Mouse (Mus musculus) neural tube, embryonic 11.5 days (tissue): ENCODE measurements around the gene Mapkapk2. TPM values are rescaled to one million over a fixed set of nuclear protein-coding genes. Genes with fewer than 3 reads are reported as not detected.

Source experiments
- ATAC-seq: fragments of 200-750 bp; cut with Nextera tagmentation; 2 replicates; pipeline ENCODE4 v1.8.0; 2017; ENCODE audit warnings: moderate number of reproducible peaks, mild to moderate bottlenecking, moderate TSS enrichment, moderate library complexity; ENCODE audit not compliant: insufficient read depth, low FRiP score, low TSS enrichment
- DNase-seq: peaks from one replicate; pipeline ENCODE4 v3.0.0-alpha.2; 2015; ENCODE audit warnings: low spot score
- H3K27ac ChIP-seq: fragments of 300-500 bp; sonication (generic); 2 replicates; pipeline ENCODE4 v1.5.1; 2014; ENCODE audit warnings: low read depth, mild to moderate bottlenecking, low read length
- H3K27me3 ChIP-seq: fragments of 300-500 bp; sonication (generic); 2 replicates; pipeline ENCODE4 v1.6.1; 2014; ENCODE audit warnings: mild to moderate bottlenecking, low read length, mixed read lengths; ENCODE audit not compliant: control insufficient read depth, insufficient read depth
- H3K36me3 ChIP-seq: fragments of 300-500 bp; sonication (generic); 2 replicates; pipeline ENCODE4 v1.6.1; 2014; ENCODE audit warnings: mild to moderate bottlenecking, low read length, moderate library complexity, mixed read lengths; ENCODE audit not compliant: control insufficient read depth, insufficient read depth
- H3K4me1 ChIP-seq: fragments of 300-500 bp; sonication (generic); 2 replicates; pipeline ENCODE4 v1.6.1; 2014; ENCODE audit warnings: low read length, mixed read lengths; ENCODE audit not compliant: control insufficient read depth, insufficient read depth
- H3K4me2 ChIP-seq: fragments of 300-500 bp; sonication (generic); 2 replicates; pipeline ENCODE4 v1.6.1; 2014; ENCODE audit warnings: low read depth, mild to moderate bottlenecking, moderate library complexity
- H3K4me3 ChIP-seq: fragments of 300-500 bp; sonication (generic); 2 replicates; pipeline ENCODE4 v1.5.1; 2014; ENCODE audit warnings: low read depth, low read length
- H3K9ac ChIP-seq: fragments of 300-500 bp; sonication (generic); 2 replicates; pipeline ENCODE4 v1.6.1; 2014; ENCODE audit warnings: mild to moderate bottlenecking, low read length
- H3K9me3 ChIP-seq: fragments of 300-500 bp; sonication (generic); 2 replicates; pipeline ENCODE4 v1.6.1; 2016; ENCODE audit warnings: low read length; ENCODE audit not compliant: control insufficient read depth
- WGBS: fragments of 180-500 bp; shearing (Covaris S2); extraction: QIAGEN DNeasy Blood & Tissue Kit; methylation state at CpG from one replicate; pipeline ENCODE4 v1.1.7; 2014; 5-methylcytosine and 5-hydroxymethylcytosine counted together
- polyA plus RNA-seq: library from polyadenylated mRNA; unstranded; fragments of >200 nt; fragmentation: Nextera tagmentation; extraction: Ambion mirVana; gene quantifications from 2 replicates; pipeline ENCODE4 v1.2.1, GENCODE M21; 2014

Gene Mapkapk2
- polyA plus RNA-seq, 1 experiment from 2014 or later, result 36.5 TPM

- Histone ChIP-seq H3K4me1 (peaks cover 22% of the 10 kb centered on the region), H3K36me3 (no peaks in the 10 kb centered on the region), H3K4me2 (no peak overlapping the region), H3K4me3 (no peak overlapping the region), H3K27me3 (no peaks in the 10 kb centered on the region), H3K9ac (no peak overlapping the region), H3K27ac (no peak overlapping the region; the same call in 1 of the 2 replicates), H3K9me3 (no peaks in the 10 kb centered on the region)
- no peak for ATAC-seq
- DNase-seq, result no peak
- WGBS, result 84% methylated on average over 4 of the region's 4 CpGs
Measured at GRCm38 (mm10) chr1:131079762-131080161, 17.9 kb downstream of the Mapkapk2 start.

GRCm38 (mm10) chr1:131078761-131079330 lies 18.8 kb downstream of the Mapkapk2 start:
- Histone ChIP-seq H3K4me1 (peaks cover 13% of the 10 kb centered on the region; the same call in 1 of the 2 replicates), H3K27me3 (no peaks in the 10 kb centered on the region), H3K27ac (peak overlapping the region; percentile 37), H3K36me3 (no peaks in the 10 kb centered on the region), H3K9ac (no peak overlapping the region), H3K9me3 (no peaks in the 10 kb centered on the region), H3K4me2 (no peak overlapping the region), H3K4me3 (no peak overlapping the region)
- peak; percentile 57 for DNase-seq
- ATAC-seq, result peak; percentile 85
- 51% methylated on average over 3 of the region's 3 CpGs for WGBS

- 88% methylated on average over 7 of the region's 7 CpGs for WGBS
- ATAC-seq (no peak), DNase-seq (no peak)
- Histone ChIP-seq H3K27ac (no peak overlapping the region), H3K36me3 (no peaks in the 10 kb centered on the region), H3K27me3 (no peaks in the 10 kb centered on the region), H3K4me3 (no peak overlapping the region), H3K9me3 (no peaks in the 10 kb centered on the region), H3K9ac (no peak overlapping the region), H3K4me2 (no peak overlapping the region), H3K4me1 (peaks cover 11% of the 10 kb centered on the region; the same call in 1 of the 2 replicates)
Measured at GRCm38 (mm10) chr1:131075098-131075791, 22.4 kb downstream of the Mapkapk2 start.

- ATAC-seq, result no peak
- Histone ChIP-seq H3K4me1 (peaks cover 5% of the 10 kb centered on the region; the same call in 1 of the 2 replicates), H3K27me3 (no peaks in the 10 kb centered on the region), H3K9ac (no peak overlapping the region), H3K36me3 (no peaks in the 10 kb centered on the region), H3K27ac (no peak overlapping the region), H3K4me2 (no peak overlapping the region), H3K9me3 (no peaks in the 10 kb centered on the region), H3K4me3 (no peak overlapping the region)
- WGBS, result 95% methylated on average over 8 of the region's 8 CpGs
- no peak for DNase-seq
Measured at GRCm38 (mm10) chr1:131074524-131074938, 23.1 kb downstream of the Mapkapk2 start.

GRCm38 (mm10) chr1:131072376-131072990 lies 25.1 kb downstream of the Mapkapk2 start:
- Histone ChIP-seq H3K36me3 (no peaks in the 10 kb centered on the region), H3K27ac (no peak overlapping the region), H3K4me1 (peaks cover 5% of the 10 kb centered on the region; the same call in 1 of the 2 replicates), H3K27me3 (no peaks in the 10 kb centered on the region), H3K4me3 (no peak overlapping the region), H3K4me2 (no peak overlapping the region), H3K9me3 (no peaks in the 10 kb centered on the region), H3K9ac (no peak overlapping the region)
- 89% methylated on average over 7 of the region's 7 CpGs for WGBS
- ATAC-seq (no peak), DNase-seq (no peak)

- ATAC-seq (no peak), DNase-seq (no peak)
- Histone ChIP-seq H3K9me3 (no peaks in the 10 kb centered on the region), H3K27me3 (no peaks in the 10 kb centered on the region), H3K4me1 (no peaks in the 10 kb centered on the region), H3K4me2 (no peak overlapping the region), H3K27ac (no peak overlapping the region), H3K9ac (no peak overlapping the region), H3K4me3 (no peak overlapping the region), H3K36me3 (no peaks in the 10 kb centered on the region)
- 91% methylated on average over 7 of the region's 7 CpGs for WGBS
Measured at GRCm38 (mm10) chr1:131069010-131069409, 28.6 kb downstream of the Mapkapk2 start.

GRCm38 (mm10) chr1:131068011-131068727 lies 29.5 kb downstream of the Mapkapk2 start:
- Histone ChIP-seq H3K36me3 (no peaks in the 10 kb centered on the region), H3K4me3 (no peak overlapping the region), H3K4me1 (0 out of 2 replicates have a peak, but pooled peaks cover 2% of the 10 kb centered on the region), H3K9ac (no peak overlapping the region), H3K9me3 (no peaks in the 10 kb centered on the region), H3K4me2 (no peak overlapping the region), H3K27me3 (no peaks in the 10 kb centered on the region), H3K27ac (no peak overlapping the region)
- WGBS, result 86% methylated on average over 10 of the region's 10 CpGs
- DNase-seq (no peak), ATAC-seq (no peak)

GRCm38 (mm10) chr1:131064202-131064601 lies 33.4 kb downstream of the Mapkapk2 start:
- Histone ChIP-seq H3K4me3 (no peak overlapping the region), H3K4me1 (0 out of 2 replicates have a peak, but pooled peaks cover 2% of the 10 kb centered on the region), H3K36me3 (no peaks in the 10 kb centered on the region), H3K27me3 (no peaks in the 10 kb centered on the region), H3K9ac (no peak overlapping the region), H3K9me3 (no peaks in the 10 kb centered on the region), H3K27ac (no peak overlapping the region), H3K4me2 (no peak overlapping the region)
- 73% methylated on average over 6 of the region's 6 CpGs for WGBS
- DNase-seq (no peak), ATAC-seq (no peak)
